1 mouse cellular context compared by ENCODE assay signal in the genomic region with DNA sequence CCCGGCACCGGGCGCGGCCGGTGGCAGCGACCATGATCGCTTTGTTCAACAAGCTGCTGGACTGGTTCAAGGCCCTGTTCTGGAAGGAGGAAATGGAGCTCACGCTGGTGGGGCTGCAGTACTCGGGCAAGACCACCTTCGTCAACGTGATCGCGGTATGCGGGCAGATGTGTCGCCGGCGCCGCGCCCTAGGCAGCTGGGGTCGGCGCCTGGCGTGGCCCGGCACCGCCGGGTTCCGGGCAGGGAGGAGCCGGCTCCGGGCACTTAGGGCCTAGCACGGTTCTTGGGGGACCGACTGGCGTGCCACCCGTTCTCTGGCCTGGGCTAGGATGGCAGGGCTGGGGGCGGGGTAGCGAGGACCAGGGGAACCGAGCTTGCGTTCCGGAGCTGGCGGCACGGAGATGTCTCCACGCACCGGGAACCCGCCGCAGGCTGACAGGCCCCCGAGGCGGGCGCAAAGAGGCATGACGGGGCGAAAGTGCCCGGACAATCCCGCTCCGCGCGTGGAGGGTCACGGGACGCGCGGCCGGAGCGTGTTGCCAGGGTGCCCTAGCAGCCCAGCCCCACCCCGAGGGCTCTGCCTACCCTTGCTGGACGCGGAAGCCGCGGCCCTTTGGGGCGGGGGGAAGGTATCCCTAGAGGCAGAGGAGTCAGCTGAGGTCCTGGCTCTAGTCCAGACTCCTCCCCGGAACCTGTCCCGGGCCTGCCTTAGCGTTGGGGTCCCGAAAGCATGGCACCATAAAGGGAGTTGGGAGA.
TF ChIP-seq lines count a peak whose summit lies in the region.

No protein-coding gene starts in this region.

TF ChIP-seq in CH12.LX, 34 proteins besides CTCF, POLR2A, EP300 and RAD21:
- TF ChIP-seq ZMIZ1 (IDR thresholded peaks at IDR 0.05; ENCODE audit: low read depth, low read length) (peak; percentile 26; the same call in 1 of the 2 replicates), BHLHE40 (IDR thresholded peaks at IDR 0.05; ENCODE audit: low read depth, low read length) (peak; percentile 77), MAZ (IDR thresholded peaks at IDR 0.05; ENCODE audit: low read depth, low read length) (0 out of 2 replicates have a peak, but pooled peaks have one; percentile 24), UBTF (IDR thresholded peaks at IDR 0.05; ENCODE audit: low read depth, low read length) (no peak; the same call in 1 of the 2 replicates), RCOR1 (conservative IDR thresholded peaks at IDR 0.05; ENCODE audit: low read depth, low read length) (no peak), ETS1 (conservative IDR thresholded peaks at IDR 0.05; ENCODE audit: low read depth, low read length) (peak; percentile 45), ELF1 (IDR thresholded peaks at IDR 0.05; ENCODE audit: low read depth, low read length) (peak; percentile 86), MEF2A (IDR thresholded peaks at IDR 0.05; ENCODE audit: borderline replicate concordance, low read depth, low read length) (no peak), MXI1 (IDR thresholded peaks at IDR 0.05; ENCODE audit: low read depth, low read length) (peak; percentile 27), TCF12 (IDR thresholded peaks at IDR 0.05; ENCODE audit: low read depth, low read length) (peak; percentile 16; the same call in 1 of the 2 replicates), MYC (IDR thresholded peaks at IDR 0.05; ENCODE audit: low read depth, low read length) (0 out of 2 replicates have a peak, but pooled peaks have one; percentile 9), SIN3A (IDR thresholded peaks at IDR 0.05; ENCODE audit: low read length) (peak; percentile 83), CHD2 (IDR thresholded peaks at IDR 0.05; ENCODE audit: low read length) (no peak), NELFE (IDR thresholded peaks at IDR 0.05; ENCODE audit: low read depth, low read length) (0 out of 2 replicates have a peak, but pooled peaks have one; percentile 12)
